Mouse (Mus musculus) olfactory bulb, adult 2 months (tissue): ENCODE data around the gene Nynrin.

ENCODE experiments used
- CTCF ChIP-seq: fragments of 200-500 bp; IDR thresholded peaks from 2 replicates; pipeline ENCODE4 v1.5.1; 2012; ENCODE audit warnings: low read depth, mild to moderate bottlenecking, low read length, moderate library complexity; ENCODE audit not compliant: insufficient read depth
- POLR2A ChIP-seq: fragments of 200-500 bp; IDR thresholded peaks from 2 replicates; pipeline ENCODE4 v1.6.1; 2012; ENCODE audit warnings: mild to moderate bottlenecking, low read depth, low read length, moderate library complexity; ENCODE audit not compliant: insufficient read depth

DNA sequence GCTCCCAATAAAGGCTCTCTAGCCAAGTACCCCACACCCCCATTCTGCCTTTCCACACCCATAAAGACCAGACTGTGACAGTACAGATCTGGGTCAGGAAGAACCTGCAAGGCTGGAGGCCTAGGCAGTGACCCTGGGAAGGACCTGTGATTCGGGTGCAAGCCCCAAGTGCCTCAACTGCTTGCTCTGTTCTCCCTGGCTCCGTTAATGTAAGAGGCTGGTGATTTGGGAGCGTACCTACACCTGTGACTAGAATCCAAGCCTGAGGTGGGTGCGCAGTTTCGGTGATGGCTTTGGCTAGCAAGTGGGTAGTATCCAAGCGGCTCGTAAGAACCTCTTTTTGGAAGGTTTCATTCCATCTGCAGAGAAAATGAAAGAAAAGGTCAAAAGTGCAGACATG, 45.1 kb downstream of the Nynrin start:
- no peak for TF ChIP-seq CTCF
- TF ChIP-seq POLR2A: no peak
